Mouse (Mus musculus): Measurements from ENCODE around the gene Fam184a.

The Fam184a gene

GRCm38 (mm10) chr10:53750955-53751652 lies at the start of gene Fam184a:
Gene Fam184a, minus strand, starts transcription at chr10:53751123.
- peak; percentile 31 for DNase-seq (ENCODE audit: low spot score)

- no peak for DNase-seq (ENCODE audit: low spot score)
Observed at GRCm38 (mm10) chr10:53796258-53796581, 45.3 kb upstream of the Fam184a start.

GRCm38 (mm10) chr10:53795567-53796257 lies 44.8 kb upstream of the Fam184a start:
- no peak for DNase-seq (ENCODE audit: low spot score)

- DNase-seq (ENCODE audit: low spot score), result no peak
Observed at GRCm38 (mm10) chr10:53791281-53791680, 40.4 kb upstream of the Fam184a start.

GRCm38 (mm10) chr10:53776591-53776990 lies 25.7 kb upstream of the Fam184a start:
- no peak for DNase-seq (ENCODE audit: low spot score)

- no peak for DNase-seq (ENCODE audit: low spot score)
Observed at GRCm38 (mm10) chr10:53772708-53773107, 21.8 kb upstream of the Fam184a start.

GRCm38 (mm10) chr10:53771480-53771879 lies 20.6 kb upstream of the Fam184a start:
- no peak for DNase-seq (ENCODE audit: low spot score)

- DNase-seq (ENCODE audit: low spot score), result no peak
Observed at GRCm38 (mm10) chr10:53768745-53769144, 17.8 kb upstream of the Fam184a start.

GRCm38 (mm10) chr10:53765471-53765870 lies 14.5 kb upstream of the Fam184a start:
- no peak for DNase-seq (ENCODE audit: low spot score)

- no peak for DNase-seq (ENCODE audit: low spot score)
Observed at GRCm38 (mm10) chr10:53752723-53753122, 1.8 kb upstream of the Fam184a start.

GRCm38 (mm10) chr10:53750275-53750954 lies 508 bp downstream of the Fam184a start:
- peak; percentile 10 for DNase-seq (ENCODE audit: low spot score)

GRCm38 (mm10) chr10:53746039-53746438 lies 4.9 kb downstream of the Fam184a start:
- no peak for DNase-seq (ENCODE audit: low spot score)

GRCm38 (mm10) chr10:53742961-53743360 lies 8.0 kb downstream of the Fam184a start:
- DNase-seq (ENCODE audit: low spot score), result no peak

GRCm38 (mm10) chr10:53740014-53740413 lies 10.9 kb downstream of the Fam184a start:
- no peak for DNase-seq (ENCODE audit: low spot score)

GRCm38 (mm10) chr10:53738842-53739241 lies 12.1 kb downstream of the Fam184a start:
- DNase-seq (ENCODE audit: low spot score), result no peak

GRCm38 (mm10) chr10:53735201-53735865 lies 15.6 kb downstream of the Fam184a start:
- DNase-seq (ENCODE audit: low spot score), result no peak

- DNase-seq (ENCODE audit: low spot score), result no peak
Observed at GRCm38 (mm10) chr10:53732324-53732723, 18.6 kb downstream of the Fam184a start.

- DNase-seq (ENCODE audit: low spot score), result no peak
Observed at GRCm38 (mm10) chr10:53728883-53729282, 22.0 kb downstream of the Fam184a start.

- no peak for DNase-seq (ENCODE audit: low spot score)
Observed at GRCm38 (mm10) chr10:53725301-53725700, 25.6 kb downstream of the Fam184a start.

- no peak for DNase-seq (ENCODE audit: low spot score)
Observed at GRCm38 (mm10) chr10:53704516-53704915, 46.4 kb downstream of the Fam184a start.

- DNase-seq (ENCODE audit: low spot score), result no peak
Observed at GRCm38 (mm10) chr10:53698531-53698930, 52.4 kb downstream of the Fam184a start.

- DNase-seq (ENCODE audit: low spot score), result no peak
Observed at GRCm38 (mm10) chr10:53694757-53695156, 56.2 kb downstream of the Fam184a start.

GRCm38 (mm10) chr10:53691263-53691662 lies 59.7 kb downstream of the Fam184a start:
- DNase-seq (ENCODE audit: low spot score), result no peak
